Mouse (Mus musculus) thymus, postnatal 0 days (tissue): ENCODE measurements around the gene Mab21l2. TPM values are rescaled to one million over a fixed set of nuclear protein-coding genes. Genes with fewer than 3 reads are reported as not detected.

Experiments
- DNase-seq: peaks from one replicate; pipeline ENCODE4 v3.0.0-alpha.2; 2015; ENCODE audit warnings: low spot score
- polyA plus RNA-seq: library from polyadenylated mRNA; unstranded; fragments of >200 nt; fragmentation: Nextera tagmentation; extraction: Ambion mirVana; gene quantifications from 2 replicates; pipeline ENCODE4 v1.2.1, GENCODE M21; 2015

Mab21l2 gene
- 0.23 and 0.39 TPM in 2 replicates for polyA plus RNA-seq

- peak; percentile 21 for DNase-seq
Measured at GRCm38 (mm10) chr3:86548091-86549015, at the start of gene Mab21l2. TSS of gene Mab21l2 (minus strand) at chr3:86548629.

GRCm38 (mm10) chr3:86575312-86575711 lies 26.9 kb upstream of the Mab21l2 start:
- DNase-seq: no peak

GRCm38 (mm10) chr3:86572519-86573244 lies 24.3 kb upstream of the Mab21l2 start:
- no peak for DNase-seq

GRCm38 (mm10) chr3:86571518-86571917 lies 23.1 kb upstream of the Mab21l2 start:
- DNase-seq: no peak

- no peak for DNase-seq
Measured at GRCm38 (mm10) chr3:86567312-86567711, 18.9 kb upstream of the Mab21l2 start.

GRCm38 (mm10) chr3:86561396-86561795 lies 13.0 kb upstream of the Mab21l2 start:
- DNase-seq: no peak

- no peak for DNase-seq
Measured at GRCm38 (mm10) chr3:86561023-86561344, 12.6 kb upstream of the Mab21l2 start.

- no peak for DNase-seq
Measured at GRCm38 (mm10) chr3:86560281-86561022, 12.0 kb upstream of the Mab21l2 start.

- DNase-seq: no peak
Measured at GRCm38 (mm10) chr3:86559635-86560034, 11.2 kb upstream of the Mab21l2 start.

- DNase-seq: no peak
Measured at GRCm38 (mm10) chr3:86558976-86559375, 10.5 kb upstream of the Mab21l2 start.

- no peak for DNase-seq
Measured at GRCm38 (mm10) chr3:86552170-86552569, 3.7 kb upstream of the Mab21l2 start.

- no peak for DNase-seq
Measured at GRCm38 (mm10) chr3:86551011-86551728, 2.7 kb upstream of the Mab21l2 start.

GRCm38 (mm10) chr3:86550301-86551010 lies 2.0 kb upstream of the Mab21l2 start:
- no peak for DNase-seq

GRCm38 (mm10) chr3:86547251-86547791 lies 1.1 kb downstream of the Mab21l2 start:
- DNase-seq: peak; percentile 39

GRCm38 (mm10) chr3:86546471-86547250 lies 1.8 kb downstream of the Mab21l2 start:
- DNase-seq: peak; percentile 34

GRCm38 (mm10) chr3:86545945-86546344 lies 2.5 kb downstream of the Mab21l2 start:
- no peak for DNase-seq

GRCm38 (mm10) chr3:86544785-86545184 lies 3.6 kb downstream of the Mab21l2 start:
- DNase-seq: no peak

GRCm38 (mm10) chr3:86541863-86542397 lies 6.5 kb downstream of the Mab21l2 start:
- DNase-seq: no peak

GRCm38 (mm10) chr3:86541074-86541614 lies 7.3 kb downstream of the Mab21l2 start:
- no peak for DNase-seq
